Mouse (Mus musculus) neural tube, embryonic 13.5 days (tissue): Measurements from ENCODE around the gene Acacb. TPM values are rescaled to one million over a fixed set of nuclear protein-coding genes. Genes with fewer than 3 reads are reported as not detected.

ENCODE experiments used
- ATAC-seq: fragments of 200-750 bp; cut with Nextera tagmentation; 2 replicates; pipeline ENCODE4 v1.8.0; 2017; ENCODE audit warnings: low read depth, mild to moderate bottlenecking, moderate TSS enrichment, moderate library complexity
- H3K27ac ChIP-seq: fragments of 300-500 bp; sonication (generic); replicated peaks from 2 replicates; pipeline ENCODE4 v1.5.1; 2015; ENCODE audit warnings: moderate library complexity, mild to moderate bottlenecking, inconsistent platforms
- H3K27me3 ChIP-seq: fragments of 300-500 bp; sonication (generic); 2 replicates; pipeline ENCODE4 v1.6.1; 2015; ENCODE audit warnings: mild to moderate bottlenecking, inconsistent platforms
- H3K36me3 ChIP-seq: fragments of 300-500 bp; sonication (generic); 2 replicates; pipeline ENCODE4 v1.6.1; 2015; ENCODE audit warnings: mild to moderate bottlenecking, inconsistent platforms
- H3K4me1 ChIP-seq: fragments of 300-500 bp; sonication (generic); replicated peaks from 2 replicates; pipeline ENCODE4 v1.6.1; 2015; ENCODE audit warnings: inconsistent platforms
- H3K4me2 ChIP-seq: fragments of 300-500 bp; sonication (generic); 2 replicates; pipeline ENCODE4 v1.6.1; 2015; ENCODE audit warnings: inconsistent platforms, mild to moderate bottlenecking, moderate library complexity
- H3K4me3 ChIP-seq: fragments of 300-500 bp; sonication (generic); 2 replicates; pipeline ENCODE4 v1.5.1; 2015; ENCODE audit warnings: mild to moderate bottlenecking, inconsistent platforms
- H3K9ac ChIP-seq: fragments of 300-500 bp; sonication (generic); 2 replicates; pipeline ENCODE4 v1.6.1; 2015; ENCODE audit warnings: moderate library complexity, mild to moderate bottlenecking, inconsistent platforms
- H3K9me3 ChIP-seq: fragments of 300-500 bp; sonication (generic); 2 replicates; pipeline ENCODE4 v1.6.1; 2016; ENCODE audit warnings: inconsistent platforms
- WGBS: fragments of 180-500 bp; shearing (Covaris S2); methylation state at CpG from one replicate; pipeline ENCODE4 v1.1.7; 2015; 5-methylcytosine and 5-hydroxymethylcytosine counted together
- polyA plus RNA-seq: library from polyadenylated mRNA; unstranded; fragments of >200 nt; fragmentation: Nextera tagmentation; extraction: Ambion mirVana; gene quantifications from 2 replicates; pipeline ENCODE4 v1.2.1, GENCODE M21; 2015

Gene Acacb
- polyA plus RNA-seq, 1 experiment from 2014 or later, result 3.1 TPM

DNA sequence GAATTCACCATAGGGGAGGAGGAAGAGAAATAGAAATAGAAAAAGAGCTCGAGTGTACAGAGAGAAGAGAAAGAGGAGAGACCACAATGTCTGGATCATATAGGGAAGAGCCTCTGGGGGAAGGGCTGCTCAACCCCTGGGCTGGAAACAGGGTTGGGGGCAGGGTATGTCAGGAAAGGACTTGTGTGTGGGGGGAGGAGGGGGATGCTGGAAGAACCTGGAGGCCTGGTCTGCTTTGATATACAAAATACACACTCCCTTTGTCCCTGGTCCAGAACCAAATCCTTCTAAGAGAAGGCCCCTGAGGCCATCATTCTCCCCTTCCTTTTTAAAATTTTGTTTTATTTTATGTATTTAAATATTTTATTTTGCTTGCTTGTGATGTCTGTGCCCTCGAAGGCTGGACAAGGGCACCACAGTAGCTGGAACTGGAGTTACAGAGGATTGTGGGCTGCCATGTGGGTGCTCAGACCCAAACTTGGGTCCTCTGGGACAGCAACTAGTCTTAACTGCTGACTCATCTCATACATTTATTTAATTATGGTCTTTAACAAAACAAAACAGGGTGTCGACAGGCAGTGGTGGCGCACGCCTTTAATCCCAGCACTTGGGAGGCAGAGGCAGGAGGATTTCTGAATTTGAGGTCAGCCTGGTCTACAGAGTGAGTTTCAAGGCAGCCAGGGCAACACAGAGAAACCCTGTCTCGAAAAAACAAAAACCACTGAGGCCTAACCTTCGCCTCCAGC lies 19.7 kb upstream of the Acacb start:
- H3K9me3 ChIP-seq, result no peaks in the 10 kb centered on the region
- H3K4me3 ChIP-seq, result peak overlapping the region; percentile 71
- H3K4me1 ChIP-seq, result peaks cover 21% of the 10 kb centered on the region
- H3K9ac ChIP-seq, result peak overlapping the region; percentile 79; the same call in 1 of the 2 replicates
- H3K36me3 ChIP-seq, result peaks cover 32% of the 10 kb centered on the region
- H3K27me3 ChIP-seq, result no peaks in the 10 kb centered on the region
- peak overlapping the region; percentile 91 for H3K4me2 ChIP-seq
- 87% methylated on average over 7 of the region's 7 CpGs for WGBS
- ATAC-seq, result no peak
- H3K27ac ChIP-seq, result peak overlapping the region; percentile 86; the same call in 1 of the 2 replicates

GRCm38 (mm10) chr5:114127374-114128349 lies 18.7 kb upstream of the Acacb start, which contains the start of gene Alkbh2:
Gene Alkbh2, minus strand, starts transcription at chr5:114128218.
- H3K9me3 ChIP-seq, result no peaks in the 10 kb centered on the region
- no peaks in the 10 kb centered on the region for H3K27me3 ChIP-seq
- H3K4me2 ChIP-seq, result peak within 1 kb of the TSS; percentile 91
- ATAC-seq, result 0 out of 2 replicates have a peak, but pooled peaks have one; percentile 8
- H3K27ac ChIP-seq, result peak within 1 kb of the TSS; percentile 86
- WGBS, result under 1% methylated on average over 68 of the region's 69 CpGs
- peaks cover 22% of the 10 kb centered on the region for H3K36me3 ChIP-seq
- H3K4me1 ChIP-seq, result peaks cover 30% of the 10 kb centered on the region
- peak within 1 kb of the TSS; percentile 71 for H3K4me3 ChIP-seq
- peak within 1 kb of the TSS; percentile 79 for H3K9ac ChIP-seq

GRCm38 (mm10) chr5:114129550-114130210 lies 16.7 kb upstream of the Acacb start:
- no peak for ATAC-seq
- H3K4me1 ChIP-seq, result peaks cover 30% of the 10 kb centered on the region
- H3K27me3 ChIP-seq, result no peaks in the 10 kb centered on the region
- H3K27ac ChIP-seq, result no peak overlapping the region
- H3K4me3 ChIP-seq, result peak overlapping the region; percentile 89
- 0 out of 2 replicates have a peak overlapping the region, but pooled peaks have one; percentile 69 for H3K9ac ChIP-seq
- H3K9me3 ChIP-seq, result no peaks in the 10 kb centered on the region
- peak overlapping the region; percentile 97 for H3K4me2 ChIP-seq
- 80% methylated on average over 15 of the region's 15 CpGs for WGBS
- H3K36me3 ChIP-seq, result peaks cover 4% of the 10 kb centered on the region; the same call in 1 of the 2 replicates

DNA sequence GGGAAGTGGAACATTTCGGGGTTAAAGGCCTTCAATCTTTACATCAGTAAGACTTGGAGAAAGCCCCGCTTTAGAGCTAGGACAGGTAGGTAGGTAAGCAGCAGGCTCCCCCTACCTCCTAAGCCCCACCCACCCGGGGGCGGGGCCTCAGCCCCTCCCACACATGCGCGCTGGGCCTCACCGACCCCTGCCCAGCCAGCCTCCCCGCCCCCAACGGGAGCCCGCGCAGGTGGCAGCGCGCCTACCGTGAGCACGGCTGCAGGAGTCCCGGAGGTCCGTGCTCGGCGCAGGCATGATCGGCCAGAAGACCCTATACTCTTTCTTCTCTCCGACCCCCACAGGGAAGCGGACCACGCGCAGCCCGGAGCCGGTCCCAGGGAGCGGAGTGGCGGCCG lies 16.1 kb upstream of the Acacb start, which contains the start of gene Ung:
Gene Ung, plus strand, starts transcription at position 176 of the 395 bp plus-strand sequence.
- Histone ChIP-seq H3K27ac (peak within 1 kb of the TSS; percentile 52; the same call in 1 of the 2 replicates), H3K9ac (peak within 1 kb of the TSS; percentile 69), H3K4me2 (peak within 1 kb of the TSS; percentile 97), H3K36me3 (no peaks in the 10 kb centered on the region; the same call in 1 of the 2 replicates), H3K9me3 (no peaks in the 10 kb centered on the region), H3K4me1 (peaks cover 30% of the 10 kb centered on the region), H3K4me3 (peak within 1 kb of the TSS; percentile 89), H3K27me3 (no peaks in the 10 kb centered on the region)
- ATAC-seq, result peak; percentile 60
- WGBS, result under 1% methylated on average over 29 of the region's 29 CpGs

DNA sequence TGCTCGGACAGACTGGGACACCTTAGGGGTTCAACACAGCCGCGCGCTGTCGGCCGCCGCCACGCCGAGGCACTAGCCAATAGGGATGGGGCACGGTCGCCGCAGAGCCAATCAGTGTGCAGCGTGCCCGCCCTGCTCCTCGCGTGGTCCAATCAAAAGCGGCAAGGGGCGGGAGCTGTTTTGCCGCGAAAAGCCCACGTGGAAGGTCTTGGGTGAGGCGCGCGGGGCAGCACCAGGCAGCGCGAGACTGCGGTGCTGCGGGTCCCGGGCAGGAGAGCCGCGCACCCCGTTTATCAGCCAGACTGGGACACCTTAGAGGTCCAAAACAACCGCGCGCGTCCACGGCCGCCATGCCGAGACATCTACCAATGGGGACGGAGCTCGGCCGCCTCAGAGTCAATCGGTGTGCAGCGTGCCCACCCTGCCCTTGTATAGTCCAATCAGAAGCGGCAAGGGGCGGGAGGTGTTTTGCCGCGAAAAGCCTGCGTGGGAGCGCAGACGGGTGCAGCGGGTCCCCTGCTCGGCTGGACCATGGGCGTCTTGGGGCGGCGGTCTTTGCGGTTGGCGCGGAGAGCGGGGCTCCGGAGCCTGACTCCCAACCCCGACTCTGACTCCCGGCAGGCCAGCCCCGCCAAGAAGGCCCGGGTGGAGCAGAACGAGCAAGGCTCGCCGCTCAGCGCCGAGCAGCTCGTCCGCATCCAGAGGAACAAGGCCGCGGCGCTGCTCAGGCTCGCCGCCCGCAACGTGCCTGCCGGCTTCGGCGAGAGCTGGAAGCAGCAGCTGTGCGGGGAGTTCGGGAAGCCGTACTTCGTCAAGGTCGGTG lies 15.4 kb upstream of the Acacb start:
- H3K4me3 ChIP-seq, result peak overlapping the region; percentile 89
- no peaks in the 10 kb centered on the region for H3K9me3 ChIP-seq
- peak overlapping the region; percentile 52; the same call in 1 of the 2 replicates for H3K27ac ChIP-seq
- H3K27me3 ChIP-seq, result no peaks in the 10 kb centered on the region
- no peaks in the 10 kb centered on the region; the same call in 1 of the 2 replicates for H3K36me3 ChIP-seq
- peaks cover 30% of the 10 kb centered on the region for H3K4me1 ChIP-seq
- WGBS, result under 1% methylated on average over 87 of the region's 87 CpGs
- peak; percentile 98 for ATAC-seq
- H3K4me2 ChIP-seq, result peak overlapping the region; percentile 97
- H3K9ac ChIP-seq, result peak overlapping the region; percentile 69

DNA sequence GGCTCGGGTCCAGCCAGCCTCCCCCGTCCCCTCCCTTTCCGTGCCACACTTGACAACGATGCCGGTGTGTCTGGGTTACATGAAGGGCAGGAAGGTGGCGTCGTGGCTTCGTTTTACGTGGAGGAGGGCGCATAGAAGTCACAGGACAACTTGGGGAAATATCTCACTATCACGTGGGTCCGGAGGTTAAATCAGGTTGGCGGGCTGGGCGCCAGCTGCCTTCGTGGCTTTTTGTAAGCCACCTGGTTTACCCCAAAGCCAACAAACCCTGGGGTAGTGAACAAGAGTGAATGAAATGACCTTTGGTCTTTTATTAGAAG lies 14.9 kb upstream of the Acacb start:
- peak overlapping the region; percentile 52; the same call in 1 of the 2 replicates for H3K27ac ChIP-seq

DNA sequence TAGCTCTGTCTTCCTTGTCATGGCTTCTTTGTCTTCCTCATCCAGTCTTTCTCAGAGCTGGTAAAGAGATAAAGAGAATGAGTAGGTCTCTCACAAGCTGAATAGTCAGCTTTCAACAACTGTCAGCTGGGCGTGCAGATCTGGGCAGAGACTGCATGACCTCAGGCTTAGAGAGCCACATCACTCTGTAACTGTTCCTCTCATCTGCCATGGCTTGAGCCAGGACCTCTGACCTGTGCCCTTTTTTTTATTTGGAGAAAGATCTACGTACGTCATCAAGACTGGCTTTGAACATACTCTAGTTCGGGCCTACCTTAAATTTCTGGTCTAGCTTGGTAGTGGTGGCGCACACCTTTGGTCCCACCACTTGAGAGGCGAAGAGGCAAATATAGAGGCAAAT lies 13.5 kb upstream of the Acacb start:
- ATAC-seq, result no peak
- Histone ChIP-seq H3K9ac (no peak overlapping the region), H3K4me3 (no peak overlapping the region), H3K4me1 (peaks cover 25% of the 10 kb centered on the region), H3K36me3 (no peaks in the 10 kb centered on the region), H3K4me2 (no peak overlapping the region), H3K27me3 (no peaks in the 10 kb centered on the region), H3K27ac (no peak overlapping the region), H3K9me3 (no peaks in the 10 kb centered on the region)
- WGBS, result 89% methylated on average over 6 of the region's 6 CpGs

More for the DNA sequence above, 14.9 kb upstream of the Acacb start:
- Histone ChIP-seq H3K27me3 (no peaks in the 10 kb centered on the region), H3K4me1 (peaks cover 30% of the 10 kb centered on the region), H3K9me3 (no peaks in the 10 kb centered on the region), H3K4me3 (peak overlapping the region; percentile 89), H3K9ac (peak overlapping the region; percentile 68), H3K36me3 (no peaks in the 10 kb centered on the region), H3K4me2 (peak overlapping the region; percentile 97)
- no peak for ATAC-seq
- WGBS, result under 1% methylated on average over 15 of the region's 15 CpGs

- no peak for ATAC-seq
- H3K9me3 ChIP-seq, result no peaks in the 10 kb centered on the region
- no peaks in the 10 kb centered on the region for H3K36me3 ChIP-seq
- H3K4me2 ChIP-seq, result no peak overlapping the region
- no peaks in the 10 kb centered on the region for H3K27me3 ChIP-seq
- no peak overlapping the region for H3K27ac ChIP-seq
- 73% methylated on average over 6 of the region's 6 CpGs for WGBS
- H3K4me3 ChIP-seq, result no peak overlapping the region
- peaks cover 37% of the 10 kb centered on the region for H3K4me1 ChIP-seq
- 0 out of 2 replicates have a peak overlapping the region, but pooled peaks have one; percentile 1 for H3K9ac ChIP-seq
These were observed 12.2 kb upstream of the Acacb start for GRCm38 (mm10) chr5:114134091-114134534.

- Histone ChIP-seq H3K4me1 (peaks cover 45% of the 10 kb centered on the region), H3K9me3 (no peaks in the 10 kb centered on the region), H3K36me3 (no peaks in the 10 kb centered on the region), H3K9ac (no peak overlapping the region), H3K27me3 (no peaks in the 10 kb centered on the region), H3K4me2 (no peak overlapping the region), H3K27ac (no peak overlapping the region), H3K4me3 (no peak overlapping the region)
- WGBS, result 91% methylated on average over 10 of the region's 10 CpGs
- ATAC-seq, result no peak
These were observed 10.8 kb upstream of the Acacb start for GRCm38 (mm10) chr5:114135516-114135915.

- no peak for ATAC-seq
- no peaks in the 10 kb centered on the region for H3K9me3 ChIP-seq
- H3K4me1 ChIP-seq, result peaks cover 31% of the 10 kb centered on the region
- H3K4me2 ChIP-seq, result no peak overlapping the region
- WGBS, result 77% methylated on average over 15 of the region's 15 CpGs
- no peak overlapping the region for H3K4me3 ChIP-seq
- no peak overlapping the region for H3K9ac ChIP-seq
- no peaks in the 10 kb centered on the region for H3K36me3 ChIP-seq
- H3K27ac ChIP-seq, result peak overlapping the region; percentile 84
- H3K27me3 ChIP-seq, result no peaks in the 10 kb centered on the region
These were observed 8.7 kb upstream of the Acacb start for GRCm38 (mm10) chr5:114137481-114138276.
